Mouse (Mus musculus) thymus, adult 2 months (tissue): Measurements from ENCODE around the gene Mei4. TPM values are rescaled to one million over a fixed set of nuclear protein-coding genes. Genes with fewer than 3 reads are reported as not detected.

Experiments
- DNase-seq: peaks from one replicate; pipeline ENCODE4 v3.0.0; 2021
- H3K27ac ChIP-seq: fragments of 200-500 bp; 2 replicates; pipeline ENCODE4 v1.5.1; 2012; ENCODE audit warnings: low read length, control low read depth; ENCODE audit not compliant: control insufficient read depth, insufficient read depth
- H3K27me3 ChIP-seq: fragments of 200-500 bp; 2 replicates; pipeline ENCODE4 v1.6.1; 2012; ENCODE audit warnings: mild to moderate bottlenecking, low read length, moderate library complexity, mixed read lengths; ENCODE audit not compliant: control insufficient read depth, insufficient read depth
- H3K36me3 ChIP-seq: fragments of 200-500 bp; 2 replicates; pipeline ENCODE4 v1.6.1; 2012; ENCODE audit warnings: mild to moderate bottlenecking, low read length, moderate library complexity; ENCODE audit not compliant: control insufficient read depth, insufficient read depth
- H3K4me1 ChIP-seq: fragments of 200-500 bp; replicated peaks from 2 replicates; pipeline ENCODE4 v1.6.1; 2012; ENCODE audit warnings: low read length; ENCODE audit not compliant: control insufficient read depth, insufficient read depth
- H3K4me3 ChIP-seq: fragments of 200-500 bp; 2 replicates; pipeline ENCODE4 v1.5.1; 2012; ENCODE audit warnings: mild to moderate bottlenecking, low read length, control low read depth, moderate library complexity; ENCODE audit not compliant: control insufficient read depth, insufficient read depth
- CTCF ChIP-seq: fragments of 200-500 bp; IDR thresholded peaks from 2 replicates; pipeline ENCODE4 v1.5.1; 2012; ENCODE audit warnings: mild to moderate bottlenecking, control low read depth, low read length, moderate library complexity, borderline replicate concordance; ENCODE audit not compliant: control insufficient read depth, poor library complexity, insufficient read depth; ENCODE audit errors: extremely low read depth
- POLR2A ChIP-seq: fragments of 200-500 bp; IDR thresholded peaks from 2 replicates; pipeline ENCODE4 v1.6.1; 2012; ENCODE audit warnings: mild to moderate bottlenecking, low read length, control low read depth, moderate library complexity; ENCODE audit not compliant: control insufficient read depth, poor library complexity, insufficient read depth; ENCODE audit errors: extremely low read depth
- WGBS: fragments of 180-500 bp; shearing (Covaris S2); methylation state at CpG from one replicate; pipeline ENCODE4 v1.1.7; 2018; 5-methylcytosine and 5-hydroxymethylcytosine counted together
- polyA plus RNA-seq: library from polyadenylated mRNA; depleted of rRNA; stranded (reverse); fragments of >200 nt; gene quantifications from 2 replicates; pipeline ENCODE4 v1.2.3, GENCODE M21; 2012; rRNA removed

Gene Mei4
- polyA plus RNA-seq, 1 experiment = 0.78 TPM

GRCm38 (mm10) chr9:82247695-82248445 lies 384.4 kb downstream of the Mei4 start:
- TF ChIP-seq POLR2A = no peak
- TF ChIP-seq CTCF = no peak
- DNase-seq = no peak
- Histone ChIP-seq H3K4me1 (no peaks in the 10 kb centered on the region), H3K36me3 (no peaks in the 10 kb centered on the region), H3K27ac (no peak overlapping the region), H3K4me3 (no peak overlapping the region), H3K27me3 (no peaks in the 10 kb centered on the region)
- 83% methylated on average over 7 of the region's 7 CpGs for WGBS

Other genes starting within 250 kb of the Mei4 start
- 1.5 TPM in 2 replicates for gene Htr1b, start 229.8 kb upstream of the Mei4 start, polyA plus RNA-seq